Mouse (Mus musculus) lung, adult 2 months (tissue): ENCODE results near the gene 1700042G07Rik.

Source experiments
- CTCF ChIP-seq: fragments of 200-500 bp; IDR thresholded peaks from 2 replicates; pipeline ENCODE4 v1.5.1; 2011; ENCODE audit warnings: mild to moderate bottlenecking, low read length, control low read depth; ENCODE audit not compliant: insufficient read depth
- POLR2A ChIP-seq: fragments of 200-500 bp; IDR thresholded peaks from 2 replicates; pipeline ENCODE4 v1.6.1; 2011; ENCODE audit warnings: low read depth, mild to moderate bottlenecking, control low read depth, low read length, borderline replicate concordance; ENCODE audit errors: extremely low read depth

- TF ChIP-seq CTCF, result no peak
- no peak for TF ChIP-seq POLR2A
Measured at GRCm38 (mm10) chr4:116192286-116192835, 19.2 kb downstream of the 1700042G07Rik start.
